Mouse (Mus musculus): ENCODE measurements around the gene Nxf3. TPM values are rescaled to one million over a fixed set of nuclear protein-coding genes. Genes with fewer than 3 reads are reported as not detected.
A peak's percentile ranks its signal among the peaks of the same experiment; 100 is the strongest.
"Not testable (repeated sequence)": the region's sequence is repeated elsewhere in the genome, so short reads cannot be mapped to it uniquely, and the experiment has no call there.

Gene Nxf3
- not detected in 2 replicates for polyA plus RNA-seq (2015; fragmentation: Nextera tagmentation; extraction: Ambion mirVana)

- Histone ChIP-seq H3K4me3 (replicated peaks) (no peak within 1 kb of the TSS), H3K27ac (replicated peaks) (no peak within 1 kb of the TSS), H3K4me1 (no peaks in the 10 kb centered on the region), H3K9me3 (replicated peaks) (no peaks in the 10 kb centered on the region), H3K27me3 (0 out of 2 replicates have a peak, but pooled peaks cover 2% of the 10 kb centered on the region), H3K9ac (no peak within 1 kb of the TSS), H3K4me2 (replicated peaks) (no peak within 1 kb of the TSS), H3K36me3 (no peaks in the 10 kb centered on the region)
- no peak for ATAC-seq (ENCODE audit: insufficient number of reproducible peaks, low FRiP score, low TSS enrichment, low read depth)
- 75% methylated on average over 9 of the region's 9 CpGs for WGBS
These were observed at the start of gene Nxf3 for GRCm38 (mm10) chrX:136085155-136085554. Gene Nxf3, minus strand, starts transcription at chrX:136085255.

GRCm38 (mm10) chrX:136127744-136128064, 42.6 kb upstream of the Nxf3 start:
- no peak overlapping the region for H3K27ac ChIP-seq (replicated peaks)
- H3K9me3 ChIP-seq (replicated peaks): no peaks in the 10 kb centered on the region
- no peak overlapping the region for H3K4me2 ChIP-seq (replicated peaks)
- H3K36me3 ChIP-seq: no peaks in the 10 kb centered on the region
- no peaks in the 10 kb centered on the region for H3K27me3 ChIP-seq
- no peaks in the 10 kb centered on the region for H3K4me1 ChIP-seq
- H3K4me3 ChIP-seq (replicated peaks): no peak overlapping the region
- no peak overlapping the region for H3K9ac ChIP-seq
- WGBS: 15% methylated on average over 5 of the region's 5 CpGs
- ATAC-seq (ENCODE audit: insufficient number of reproducible peaks, low FRiP score, low TSS enrichment, low read depth): no peak

- no peak overlapping the region for H3K27ac ChIP-seq (replicated peaks)
- H3K9ac ChIP-seq: no peak overlapping the region
- 55% methylated on average over 8 of the region's 8 CpGs for WGBS
- no peaks in the 10 kb centered on the region for H3K36me3 ChIP-seq
- H3K4me3 ChIP-seq (replicated peaks): no peak overlapping the region
- H3K27me3 ChIP-seq: no peaks in the 10 kb centered on the region
- H3K4me2 ChIP-seq (replicated peaks): no peak overlapping the region
- no peaks in the 10 kb centered on the region for H3K4me1 ChIP-seq
- H3K9me3 ChIP-seq (replicated peaks): no peaks in the 10 kb centered on the region
- no peak for ATAC-seq (ENCODE audit: insufficient number of reproducible peaks, low FRiP score, low TSS enrichment, low read depth)
These were observed 42.1 kb upstream of the Nxf3 start for GRCm38 (mm10) chrX:136127038-136127743.

GRCm38 (mm10) chrX:136115419-136115961, 30.4 kb upstream of the Nxf3 start:
- ATAC-seq (ENCODE audit: insufficient number of reproducible peaks, low FRiP score, low TSS enrichment, low read depth): peak; percentile 91
- 0 out of 2 replicates have a peak, but pooled peaks cover 8% of the 10 kb centered on the region for H3K27me3 ChIP-seq
- 15% methylated on average over 23 of the region's 23 CpGs for WGBS
- peak overlapping the region; percentile 50 for H3K4me2 ChIP-seq (replicated peaks)
- H3K4me3 ChIP-seq (replicated peaks): peak overlapping the region; percentile 44
- H3K4me1 ChIP-seq: no peaks in the 10 kb centered on the region
- H3K36me3 ChIP-seq: no peaks in the 10 kb centered on the region
- no peak overlapping the region for H3K9ac ChIP-seq
- 0 out of 2 replicates have a peak overlapping the region, but pooled peaks have one; percentile 48 for H3K27ac ChIP-seq (replicated peaks)
- H3K9me3 ChIP-seq (replicated peaks): no peaks in the 10 kb centered on the region

GRCm38 (mm10) chrX:136115015-136115414, 30.0 kb upstream of the Nxf3 start:
- 37% methylated on average over 4 of the region's 4 CpGs for WGBS
- no peak for ATAC-seq (ENCODE audit: insufficient number of reproducible peaks, low FRiP score, low TSS enrichment, low read depth)

GRCm38 (mm10) chrX:136107942-136108341, 22.9 kb upstream of the Nxf3 start:
- no peaks in the 10 kb centered on the region for H3K9me3 ChIP-seq (replicated peaks)
- no peak overlapping the region for H3K9ac ChIP-seq
- H3K36me3 ChIP-seq: no peaks in the 10 kb centered on the region
- H3K27ac ChIP-seq (replicated peaks): no peak overlapping the region
- no peak overlapping the region for H3K4me3 ChIP-seq (replicated peaks)
- no peak overlapping the region for H3K4me2 ChIP-seq (replicated peaks)
- ATAC-seq (ENCODE audit: insufficient number of reproducible peaks, low FRiP score, low TSS enrichment, low read depth): no peak
- 0 out of 2 replicates have a peak, but pooled peaks cover 6% of the 10 kb centered on the region for H3K27me3 ChIP-seq
- H3K4me1 ChIP-seq: no peaks in the 10 kb centered on the region
- WGBS: 47% methylated on average over 6 of the region's 6 CpGs

More at GRCm38 (mm10) chrX:136115015-136115414, 30.0 kb upstream of the Nxf3 start:
- H3K4me1 ChIP-seq: no peaks in the 10 kb centered on the region
- H3K4me2 ChIP-seq (replicated peaks): peak overlapping the region; percentile 50; the same call in 1 of the 2 replicates
- H3K36me3 ChIP-seq: no peaks in the 10 kb centered on the region
- H3K27ac ChIP-seq (replicated peaks): no peak overlapping the region
- 0 out of 2 replicates have a peak, but pooled peaks cover 8% of the 10 kb centered on the region for H3K27me3 ChIP-seq
- H3K9me3 ChIP-seq (replicated peaks): no peaks in the 10 kb centered on the region
- peak overlapping the region; percentile 44; the same call in 1 of the 2 replicates for H3K4me3 ChIP-seq (replicated peaks)
- H3K9ac ChIP-seq: no peak overlapping the region

- Histone ChIP-seq H3K9me3 (replicated peaks) (no peaks in the 10 kb centered on the region), H3K27me3 (no peaks in the 10 kb centered on the region), H3K27ac (replicated peaks) (no peak overlapping the region), H3K4me1 (no peaks in the 10 kb centered on the region), H3K4me2 (replicated peaks) (no peak overlapping the region), H3K36me3 (no peaks in the 10 kb centered on the region), H3K9ac (no peak overlapping the region), H3K4me3 (replicated peaks) (no peak overlapping the region)
- ATAC-seq (ENCODE audit: insufficient number of reproducible peaks, low FRiP score, low TSS enrichment, low read depth): no peak
- WGBS: 67% methylated on average over 3 of the region's 3 CpGs
These were observed 19.7 kb upstream of the Nxf3 start for GRCm38 (mm10) chrX:136104724-136105088.

GRCm38 (mm10) chrX:136104046-136104723, 19.1 kb upstream of the Nxf3 start:
- H3K36me3 ChIP-seq: no peaks in the 10 kb centered on the region
- H3K4me2 ChIP-seq (replicated peaks): no peak overlapping the region
- H3K27ac ChIP-seq (replicated peaks): no peak overlapping the region
- H3K27me3 ChIP-seq: no peaks in the 10 kb centered on the region
- no peak for ATAC-seq (ENCODE audit: insufficient number of reproducible peaks, low FRiP score, low TSS enrichment, low read depth)
- H3K9me3 ChIP-seq (replicated peaks): no peaks in the 10 kb centered on the region
- WGBS: 64% methylated on average over 4 of the region's 4 CpGs
- no peaks in the 10 kb centered on the region for H3K4me1 ChIP-seq
- no peak overlapping the region for H3K9ac ChIP-seq
- H3K4me3 ChIP-seq (replicated peaks): no peak overlapping the region

- WGBS: 45% methylated on average over 2 of the region's 2 CpGs
- ATAC-seq (ENCODE audit: insufficient number of reproducible peaks, low FRiP score, low TSS enrichment, low read depth): no peak
These were observed 9.4 kb upstream of the Nxf3 start for GRCm38 (mm10) chrX:136094421-136094820.

GRCm38 (mm10) chrX:136092497-136093279, 7.6 kb upstream of the Nxf3 start:
- Histone ChIP-seq H3K36me3 (no peaks in the 10 kb centered on the region), H3K27ac (replicated peaks) (no peak overlapping the region), H3K9ac (no peak overlapping the region), H3K27me3 (peaks cover 2% of the 10 kb centered on the region; the same call in 1 of the 2 replicates), H3K4me2 (replicated peaks) (no peak overlapping the region), H3K9me3 (replicated peaks) (no peaks in the 10 kb centered on the region), H3K4me1 (no peaks in the 10 kb centered on the region), H3K4me3 (replicated peaks) (no peak overlapping the region)
- WGBS: 47% methylated on average over 2 of the region's 2 CpGs
- no peak for ATAC-seq (ENCODE audit: insufficient number of reproducible peaks, low FRiP score, low TSS enrichment, low read depth)

More at GRCm38 (mm10) chrX:136094421-136094820, 9.4 kb upstream of the Nxf3 start:
- Histone ChIP-seq H3K4me1 (no peaks in the 10 kb centered on the region), H3K4me2 (replicated peaks) (no peak overlapping the region), H3K9ac (no peak overlapping the region), H3K9me3 (replicated peaks) (no peaks in the 10 kb centered on the region), H3K27ac (replicated peaks) (no peak overlapping the region), H3K36me3 (no peaks in the 10 kb centered on the region), H3K4me3 (replicated peaks) (no peak overlapping the region), H3K27me3 (no peaks in the 10 kb centered on the region; the same call in 1 of the 2 replicates)

GRCm38 (mm10) chrX:136068020-136068419, 17.0 kb downstream of the Nxf3 start, which contains the start of gene Bex2:
Gene Bex2, minus strand, starts transcription at chrX:136068236.
- H3K27me3 ChIP-seq; H3K36me3 ChIP-seq; H3K4me1 ChIP-seq; H3K27ac ChIP-seq (replicated peaks); H3K9me3 ChIP-seq (replicated peaks); H3K9ac ChIP-seq: not testable (repeated sequence)
- peak within 1 kb of the TSS; percentile 35 for H3K4me3 ChIP-seq (replicated peaks)
- peak; percentile 94 for ATAC-seq (ENCODE audit: insufficient number of reproducible peaks, low FRiP score, low TSS enrichment, low read depth)
- WGBS: no CpG with 5 or more reads among the region's 32 CpGs
- H3K4me2 ChIP-seq (replicated peaks): peak within 1 kb of the TSS; percentile 42
